35 mouse cellular contexts compared by ENCODE assay signal in genomic region chr1:65082188-65082587, GRCm38 (mm10). TPM values are rescaled to one million over a fixed set of nuclear protein-coding genes. Genes with fewer than 3 reads are reported as not detected.
DNase-seq lines count a peak whose midpoint lies in the region; ATAC-seq lines count a peak whose summit lies in the region.
"Had no signal": no experiment of that assay in that cellular context is flagged by ENCODE, and none has a peak within 500 bp of the region (broad histone marks: within the 10 kb centered on the region; RNA-seq: fewer than 3 reads in every experiment).

Gene Crygb (minus strand): TSS chr1:65082288.

- H3K9me3 ChIP-seq in embryonic facial prominence, embryonic 11.5 days (replicated peaks; ENCODE audit: control insufficient read depth, low read length) = no peaks in the 10 kb centered on the region
- H3K9me3 ChIP-seq in embryonic facial prominence, embryonic 10.5 days = no peaks in the 10 kb centered on the region
- 0 out of 2 replicates have a peak, but pooled peaks cover 3% of the 10 kb centered on the region for H3K9me3 ChIP-seq in heart, embryonic 14.5 days (ENCODE audit: control insufficient read depth, low read length)
- no peaks in the 10 kb centered on the region for H3K9me3 ChIP-seq in neural tube, embryonic 15.5 days (replicated peaks)
- no peaks in the 10 kb centered on the region for H3K9me3 ChIP-seq in midbrain, embryonic 16.5 days (replicated peaks; ENCODE audit: control insufficient read depth, low read length, poor library complexity, severe bottlenecking)
- H3K9me3 ChIP-seq: embryonic facial prominence, embryonic 12.5 days; G1E; midbrain, embryonic 12.5 days had no signal

- H3K27ac ChIP-seq in embryonic facial prominence, embryonic 11.5 days (replicated peaks; ENCODE audit: low read depth, low read length) = no peak within 1 kb of the TSS
- no peak within 1 kb of the TSS for H3K27ac ChIP-seq in embryonic facial prominence, embryonic 10.5 days (replicated peaks)
- no peak within 1 kb of the TSS for H3K27ac ChIP-seq in heart, embryonic 14.5 days (replicated peaks in 1 of 2; ENCODE audit: control insufficient read depth in 1 of 2, insufficient read depth in 1 of 2, low read depth in 2 of 2, low read length in 2 of 2)
- no peak within 1 kb of the TSS for H3K27ac ChIP-seq in neural tube, embryonic 15.5 days (replicated peaks)
- H3K27ac ChIP-seq in midbrain, embryonic 16.5 days (ENCODE audit: low read length) = no peak within 1 kb of the TSS
- H3K27ac ChIP-seq: embryonic facial prominence, embryonic 12.5 days; layer of hippocampus, adult 2 months; midbrain, embryonic 12.5 days; stomach, postnatal 0 days had no signal

- 25% methylated on average over 7 of the region's 7 CpGs for WGBS in embryonic facial prominence, embryonic 11.5 days
- 30% methylated on average over 7 of the region's 7 CpGs for WGBS in embryonic facial prominence, embryonic 10.5 days
- 45% methylated on average over 7 of the region's 7 CpGs for WGBS in heart, embryonic 14.5 days
- whole genome bisulfite sequencing in neural tube, embryonic 15.5 days = 28% methylated on average over 7 of the region's 7 CpGs
- 19% methylated on average over 7 of the region's 7 CpGs for WGBS in midbrain, embryonic 16.5 days

- H3K36me3 ChIP-seq in embryonic facial prominence, embryonic 11.5 days (replicated peaks; ENCODE audit: control insufficient read depth, insufficient read depth, low read depth, low read length) = no peaks in the 10 kb centered on the region
- no peaks in the 10 kb centered on the region for H3K36me3 ChIP-seq in embryonic facial prominence, embryonic 10.5 days (replicated peaks)
- no peaks in the 10 kb centered on the region for H3K36me3 ChIP-seq in heart, embryonic 14.5 days (ENCODE audit: control insufficient read depth, insufficient read depth, low read length)
- H3K36me3 ChIP-seq in neural tube, embryonic 15.5 days = no peaks in the 10 kb centered on the region
- no peaks in the 10 kb centered on the region for H3K36me3 ChIP-seq in midbrain, embryonic 16.5 days (ENCODE audit: control insufficient read depth, insufficient read depth, low read length)
- H3K36me3 ChIP-seq: embryonic facial prominence, embryonic 12.5 days; G1E; midbrain, embryonic 12.5 days had no signal

- H3K4me3 ChIP-seq in embryonic facial prominence, embryonic 11.5 days (ENCODE audit: low read depth, low read length) = no peak within 1 kb of the TSS
- no peak within 1 kb of the TSS for H3K4me3 ChIP-seq in embryonic facial prominence, embryonic 10.5 days
- H3K4me3 ChIP-seq in heart, embryonic 14.5 days (ENCODE audit: control insufficient read depth in 1 of 2, insufficient read depth in 1 of 2, low read depth in 1 of 2, low read length in 2 of 2) = no peak within 1 kb of the TSS
- no peak within 1 kb of the TSS for H3K4me3 ChIP-seq in neural tube, embryonic 15.5 days (replicated peaks)
- H3K4me3 ChIP-seq in midbrain, embryonic 16.5 days (ENCODE audit: low read depth, low read length) = no peak within 1 kb of the TSS
- H3K4me3 ChIP-seq: embryonic facial prominence, embryonic 12.5 days; layer of hippocampus, adult 2 months; midbrain, embryonic 12.5 days had no signal

- H3K27me3 ChIP-seq in embryonic facial prominence, embryonic 11.5 days (ENCODE audit: control insufficient read depth, insufficient read depth, low read length) = no peaks in the 10 kb centered on the region
- no peaks in the 10 kb centered on the region for H3K27me3 ChIP-seq in embryonic facial prominence, embryonic 10.5 days (replicated peaks; ENCODE audit: low read depth, poor library complexity, severe bottlenecking)
- no peaks in the 10 kb centered on the region for H3K27me3 ChIP-seq in heart, embryonic 14.5 days (ENCODE audit: control insufficient read depth, insufficient read depth, low read length)
- no peaks in the 10 kb centered on the region for H3K27me3 ChIP-seq in neural tube, embryonic 15.5 days (replicated peaks)
- no peaks in the 10 kb centered on the region for H3K27me3 ChIP-seq in midbrain, embryonic 16.5 days (ENCODE audit: control insufficient read depth, insufficient read depth, low read depth, low read length)
- H3K27me3 ChIP-seq: embryonic facial prominence, embryonic 12.5 days; midbrain, embryonic 12.5 days had no signal

- no peak for ATAC-seq in embryonic facial prominence, embryonic 11.5 days (replicated peaks; ENCODE audit: insufficient number of reproducible peaks, low FRiP score, low TSS enrichment, low read depth)
- ATAC-seq in heart, embryonic 14.5 days (ENCODE audit: insufficient number of reproducible peaks, insufficient read depth, low FRiP score, low read depth) = no peak
- ATAC-seq in neural tube, embryonic 15.5 days (ENCODE audit: low FRiP score) = no peak
- ATAC-seq in midbrain, embryonic 16.5 days = no peak
- ATAC-seq: CD4-positive, CD25-positive, alpha-beta regulatory T cell, adult 4 months; forebrain, embryonic 16.5 days; hindbrain, embryonic 16.5 days; intestine, embryonic 16.5 days; Patski had no signal

- no peak within 1 kb of the TSS for H3K4me2 ChIP-seq in embryonic facial prominence, embryonic 11.5 days (ENCODE audit: low read depth, low read length)
- 0 out of 2 replicates have a peak within 1 kb of the TSS, but pooled peaks have one; percentile 16 for H3K4me2 ChIP-seq in heart, embryonic 14.5 days (ENCODE audit: low read length)
- H3K4me2 ChIP-seq in neural tube, embryonic 15.5 days = peak within 1 kb of the TSS; percentile 20
- peak within 1 kb of the TSS; percentile 14; the same call in 1 of the 2 replicates for H3K4me2 ChIP-seq in midbrain, embryonic 16.5 days (ENCODE audit: low read length)
- H3K4me2 ChIP-seq: embryonic facial prominence, embryonic 12.5 days; liver, embryonic 11.5 days; midbrain, embryonic 12.5 days had no signal

- intact Hi-C loops in heart, postnatal 36 days (cut with DNase I) = no loop called here

- peak; percentile 24 for DNase-seq in embryonic facial prominence, embryonic 11.5 days (ENCODE audit: low spot score)
- no peak for DNase-seq in embryonic facial prominence, embryonic 10.5 days (ENCODE audit: low spot score)
- DNase-seq in heart, postnatal 36 days = no peak
- no peak for DNase-seq in neural tube, embryonic 10.5 days (ENCODE audit: extremely low spot score, low spot score)
- no peak for DNase-seq in spleen, postnatal 4 days (ENCODE audit: low spot score in 2 of 2)
- DNase-seq: adrenal gland, postnatal 36 days; cerebellum, adult 18-20 months; cerebellum, postnatal 14 days; gastrocnemius, postnatal 14 days; heart, adult 18-20 months; kidney, adult 9 months; kidney, postnatal 14 days; lung, adult 18-20 months; lung, postnatal 10 days had no signal

- no peak within 1 kb of the TSS for H3K9ac ChIP-seq in embryonic facial prominence, embryonic 11.5 days (replicated peaks; ENCODE audit: low read length)
- H3K9ac ChIP-seq in heart, embryonic 14.5 days (ENCODE audit: low read length) = no peak within 1 kb of the TSS
- no peak within 1 kb of the TSS for H3K9ac ChIP-seq in neural tube, embryonic 15.5 days (replicated peaks)
- H3K9ac ChIP-seq in midbrain, embryonic 16.5 days (ENCODE audit: low read depth, low read length) = no peak within 1 kb of the TSS
- H3K9ac ChIP-seq: embryonic facial prominence, embryonic 12.5 days; midbrain, embryonic 12.5 days had no signal

- no peaks in the 10 kb centered on the region for H3K4me1 ChIP-seq in embryonic facial prominence, embryonic 11.5 days (ENCODE audit: control insufficient read depth, insufficient read depth, low read length)
- H3K4me1 ChIP-seq in embryonic facial prominence, embryonic 10.5 days = peaks cover 5% of the 10 kb centered on the region
- H3K4me1 ChIP-seq in heart, embryonic 14.5 days (ENCODE audit: control insufficient read depth in 2 of 2, insufficient read depth in 2 of 2, low read length in 2 of 2) = no peaks in the 10 kb centered on the region
- H3K4me1 ChIP-seq in neural tube, embryonic 15.5 days = peaks cover 4% of the 10 kb centered on the region; the same call in 1 of the 2 replicates
- no peaks in the 10 kb centered on the region for H3K4me1 ChIP-seq in midbrain, embryonic 16.5 days (ENCODE audit: control insufficient read depth, insufficient read depth, low read length)

RNA-seq across cellular contexts. Expression of gene Crygb, which starts in this region (rescaled TPM):
- polyA plus RNA-seq in embryonic facial prominence, embryonic 11.5 days (2014; fragmentation: Nextera tagmentation; extraction: Ambion mirVana) = 0.68 TPM in 1 of 2 replicates, not detected in the other
- not detected in 2 replicates for polyA plus RNA-seq in embryonic facial prominence, embryonic 10.5 days (2016; fragmentation: Nextera tagmentation; extraction: Ambion mirVana)
- polyA plus RNA-seq in heart, embryonic 14.5 days (2014; fragmentation: Nextera tagmentation; extraction: Ambion mirVana) = 0.57 and 1.3 TPM in 2 replicates
- total RNA-seq in heart, postnatal 36 days (2021) = not detected
- 0.69 and 1.6 TPM in 2 replicates for polyA plus RNA-seq in neural tube, embryonic 15.5 days (2015; fragmentation: Nextera tagmentation; extraction: Ambion mirVana)
- polyA plus RNA-seq in midbrain, embryonic 16.5 days (2015; fragmentation: Nextera tagmentation; extraction: Ambion mirVana) = not detected in 2 replicates
- total RNA-seq: adrenal gland, adult 18-20 months; adrenal gland, postnatal 36 days; G1E; gastrocnemius, postnatal 14 days; heart, adult 18-20 months; heart, postnatal 25 days; layer of hippocampus, adult 2 months; layer of hippocampus, postnatal 25 days; neutrophil, adult 5-6 weeks had no signal
- polyA plus RNA-seq: CD4-positive, CD25-positive, alpha-beta regulatory T cell, adult 4 months; forebrain, embryonic 16.5 days; G1E; intestine, embryonic 16.5 days; limb, embryonic 11.5 days; liver, embryonic 11.5 days; Patski; small intestine, adult 2 months; stomach, postnatal 0 days; thymus, postnatal 0 days had no signal

Comparison
In these comparisons a context has a peak if more than half of its experiments do, and no peak if none do; other contexts are left out.
1. Peak in DNase-seq in embryonic facial prominence, embryonic 11.5 days; RNA of the gene not detected or under 1 TPM.